ENCODE assay signal across 18 mouse cellular contexts in genomic region chr11:11804421-11804820, GRCm38 (mm10).
"Had no signal": no experiment of that assay in that cellular context is flagged by ENCODE, and none has a peak within 500 bp of the region (broad histone marks: within the 10 kb centered on the region; RNA-seq: fewer than 3 reads in every experiment).

No protein-coding gene starts in this region.

- H3K4me3 ChIP-seq: lung, embryonic 15.5 days; megakaryocyte, embryonic 14.5 days; midbrain, embryonic 12.5 days; neural tube, embryonic 12.5 days; stomach, embryonic 15.5 days had no signal

- H3K27ac ChIP-seq: lung, embryonic 15.5 days; macrophage; midbrain, embryonic 12.5 days; neural tube, embryonic 12.5 days; stomach, embryonic 15.5 days; stomach, postnatal 0 days had no signal

- H3K4me2 ChIP-seq: lung, embryonic 15.5 days; midbrain, embryonic 12.5 days; neural tube, embryonic 12.5 days; stomach, embryonic 15.5 days had no signal

- H3K9ac ChIP-seq: liver, postnatal 0 days; lung, embryonic 15.5 days; midbrain, embryonic 12.5 days; neural tube, embryonic 12.5 days; stomach, embryonic 15.5 days had no signal

- DNase-seq: liver, postnatal 0 days; lung, adult 2 months; lung, postnatal 14 days; lung, postnatal 36 days; midbrain, embryonic 14.5 days; right cerebral cortex, postnatal 14 days; thymus, adult 2 months; thymus, postnatal 25 days; thymus, postnatal 4 days had no signal

- H3K9me3 ChIP-seq: lung, embryonic 15.5 days; megakaryocyte, embryonic 14.5 days; midbrain, embryonic 12.5 days; neural tube, embryonic 12.5 days; stomach, embryonic 15.5 days had no signal

- H3K27me3 ChIP-seq: lung, embryonic 15.5 days; megakaryocyte, embryonic 14.5 days; midbrain, embryonic 12.5 days; neural tube, embryonic 12.5 days; stomach, embryonic 15.5 days had no signal

- ATAC-seq: liver, postnatal 0 days; lung, postnatal 0 days; midbrain, embryonic 16.5 days had no signal
